ENCODE assay signal across 12 mouse cellular contexts in the genomic region with DNA sequence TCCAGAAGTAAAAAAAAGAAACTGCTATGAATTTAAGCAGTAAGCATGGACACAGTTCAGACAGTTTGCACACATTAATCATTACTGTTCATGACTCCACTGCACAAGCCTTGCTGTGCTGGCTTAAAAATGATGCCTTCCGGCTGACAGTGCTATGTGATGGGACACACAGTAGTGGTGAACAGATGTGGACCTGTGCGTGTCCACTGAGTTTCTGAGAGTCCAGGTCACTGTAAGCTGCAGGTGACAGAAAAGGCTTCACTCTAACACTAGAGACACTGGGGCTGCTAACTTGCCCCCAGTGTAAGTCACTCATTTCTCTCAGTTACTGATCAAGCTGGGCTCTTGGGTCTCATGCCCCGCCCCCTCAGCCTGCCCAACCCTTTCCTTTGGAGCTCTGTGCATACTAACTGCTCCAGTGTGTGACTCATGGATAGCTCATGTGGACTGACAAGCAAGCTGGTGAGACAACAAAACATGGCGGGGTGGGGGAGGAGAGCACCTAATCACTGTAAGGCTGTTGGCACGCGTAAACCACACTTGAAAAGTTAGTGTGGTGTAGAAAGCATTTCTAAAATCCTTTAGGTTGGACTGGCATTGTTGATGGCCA. TPM values are rescaled to one million over a fixed set of nuclear protein-coding genes. Genes with fewer than 3 reads are reported as not detected.
DNase-seq lines count a peak whose midpoint lies in the region; ATAC-seq and TF ChIP-seq lines count a peak whose summit lies in the region.
"Had no signal": no experiment of that assay in that cellular context is flagged by ENCODE, and none has a peak within 500 bp of the region (broad histone marks: within the 10 kb centered on the region; RNA-seq: fewer than 3 reads in every experiment).

No protein-coding gene starts in this region.

- H3K4me1 ChIP-seq in kidney, adult 2 months (ENCODE audit: control insufficient read depth, insufficient read depth, low read length) = no peaks in the 10 kb centered on the region
- no peaks in the 10 kb centered on the region for H3K4me1 ChIP-seq in hindbrain, embryonic 16.5 days (ENCODE audit: control insufficient read depth, insufficient read depth, low read depth, low read length)
- no peaks in the 10 kb centered on the region for H3K4me1 ChIP-seq in midbrain, embryonic 14.5 days (ENCODE audit: control insufficient read depth, insufficient read depth, low read length)

- H3K9ac ChIP-seq in hindbrain, embryonic 16.5 days (ENCODE audit: low read depth, low read length) = no peak overlapping the region
- H3K9ac ChIP-seq in midbrain, embryonic 14.5 days (replicated peaks; ENCODE audit: low read length) = no peak overlapping the region

- H3K4me3 ChIP-seq in kidney, adult 2 months (ENCODE audit: insufficient read depth, low read depth, low read length) = no peak overlapping the region
- no peak overlapping the region for H3K4me3 ChIP-seq in hindbrain, embryonic 16.5 days (ENCODE audit: low read length)
- H3K4me3 ChIP-seq in midbrain, embryonic 14.5 days (replicated peaks; ENCODE audit: low read depth, low read length) = no peak overlapping the region

- H3K36me3 ChIP-seq in kidney, adult 2 months (ENCODE audit: control insufficient read depth, insufficient read depth, low read length) = no peaks in the 10 kb centered on the region
- no peaks in the 10 kb centered on the region for H3K36me3 ChIP-seq in hindbrain, embryonic 16.5 days (ENCODE audit: control insufficient read depth, insufficient read depth, low read length)
- H3K36me3 ChIP-seq in midbrain, embryonic 14.5 days (ENCODE audit: control insufficient read depth, insufficient read depth, low read length) = no peaks in the 10 kb centered on the region

- TF ChIP-seq POLR2A in kidney, adult 2 months (IDR thresholded peaks at IDR 0.05; ENCODE audit: low read depth, low read length) = no peak

- DNase-seq in kidney, adult 2 months = peak; percentile 6
- no peak for DNase-seq in kidney, adult 9 months
- DNase-seq in 416B (ENCODE audit: low read depth) = peak; percentile 80
- peak; percentile 50 to 75 for DNase-seq in adrenal gland, postnatal 36 days
- peak; percentile 35 for DNase-seq in large intestine, adult 2 months (ENCODE audit: low read depth, low spot score)
- no peak for DNase-seq in midbrain, embryonic 14.5 days
- DNase-seq in heart, postnatal 4 days = no peak
- DNase-seq: cerebellum, adult 18-20 months had no signal

- H3K9me3 ChIP-seq in hindbrain, embryonic 16.5 days (ENCODE audit: control insufficient read depth, low read length) = no peaks in the 10 kb centered on the region
- H3K9me3 ChIP-seq in midbrain, embryonic 14.5 days (ENCODE audit: control insufficient read depth, low read length) = no peaks in the 10 kb centered on the region

- no peak overlapping the region for H3K27ac ChIP-seq in kidney, adult 2 months (ENCODE audit: insufficient read depth, low read depth, low read length)
- H3K27ac ChIP-seq in hindbrain, embryonic 16.5 days (ENCODE audit: low read depth, low read length) = no peak overlapping the region
- H3K27ac ChIP-seq in midbrain, embryonic 14.5 days (replicated peaks; ENCODE audit: low read depth, low read length) = no peak overlapping the region
- H3K27ac ChIP-seq: hindbrain, postnatal 0 days had no signal

- ATAC-seq in hindbrain, embryonic 16.5 days = no peak
- ATAC-seq in midbrain, embryonic 14.5 days (ENCODE audit: low FRiP score, low TSS enrichment) = no peak
- ATAC-seq: forebrain, embryonic 14.5 days; hindbrain, postnatal 0 days had no signal

- no peak overlapping the region for H3K4me2 ChIP-seq in hindbrain, embryonic 16.5 days (ENCODE audit: low read length)
- H3K4me2 ChIP-seq in midbrain, embryonic 14.5 days (ENCODE audit: low read length) = no peak overlapping the region

- no peak for TF ChIP-seq CTCF in kidney, adult 2 months (conservative IDR thresholded peaks at IDR 0.05; ENCODE audit: insufficient read depth, insufficient read length, low read depth, low read length)

- 67% methylated on average over 6 of the region's 6 CpGs for WGBS in kidney, adult 2 months
- 56% methylated on average over 6 of the region's 6 CpGs for WGBS in large intestine, adult 2 months
- WGBS in hindbrain, embryonic 16.5 days = 85% methylated on average over 6 of the region's 6 CpGs
- 86% methylated on average over 6 of the region's 6 CpGs for WGBS in midbrain, embryonic 14.5 days

- H3K27me3 ChIP-seq in kidney, adult 2 months (replicated peaks; ENCODE audit: control insufficient read depth, insufficient read depth, low read length) = no peaks in the 10 kb centered on the region
- H3K27me3 ChIP-seq in hindbrain, embryonic 16.5 days (replicated peaks; ENCODE audit: control insufficient read depth, insufficient read depth, low read length) = no peaks in the 10 kb centered on the region
- H3K27me3 ChIP-seq in midbrain, embryonic 14.5 days (ENCODE audit: control insufficient read depth, insufficient read depth, low read length) = no peaks in the 10 kb centered on the region

RNA-seq across cellular contexts. Expression of a gene that starts 23.5 kb away (rescaled TPM):
- 4.4 and 7.3 TPM in 2 replicates for polyA plus RNA-seq in kidney, adult 2 months (2012; rRNA removed)
- total RNA-seq in adrenal gland, postnatal 36 days (2021) = 1 to 10 TPM; 8.8 to 9.9 TPM
- polyA plus RNA-seq in large intestine, adult 2 months (2012; rRNA removed) = 134 and 160 TPM in 2 replicates
- 135 and 155 TPM in 2 replicates for polyA plus RNA-seq in hindbrain, embryonic 16.5 days (2015; fragmentation: Nextera tagmentation; extraction: Ambion mirVana)
- 205 and 243 TPM in 2 replicates for polyA plus RNA-seq in midbrain, embryonic 14.5 days (2014; fragmentation: Nextera tagmentation; extraction: Ambion mirVana)
- 10 to 100 TPM; 14.7 to 15.0 TPM for total RNA-seq in heart, postnatal 4 days (2021)

RNA-seq across cellular contexts. Expression of a gene that starts 43.1 kb away (rescaled TPM):
- polyA plus RNA-seq in kidney, adult 2 months (2012; rRNA removed) = 0.14 and 0.19 TPM in 2 replicates
- total RNA-seq in adrenal gland, postnatal 36 days (2021) = 1 to 10 TPM in 1 of 2 experiments, under 1 TPM in 1; 0.89 to 3.0 TPM
- polyA plus RNA-seq in large intestine, adult 2 months (2012; rRNA removed) = 0.02 and 0.26 TPM in 2 replicates
- polyA plus RNA-seq in hindbrain, embryonic 16.5 days (2015; fragmentation: Nextera tagmentation; extraction: Ambion mirVana) = not detected in 2 replicates
- polyA plus RNA-seq in midbrain, embryonic 14.5 days (2014; fragmentation: Nextera tagmentation; extraction: Ambion mirVana) = not detected in 2 replicates
- total RNA-seq in heart, postnatal 4 days (2021) = under 1 TPM; 0.05 to 0.09 TPM
- total RNA-seq: liver, adult 2 months had no signal
- polyA plus RNA-seq: forebrain, embryonic 14.5 days; hindbrain, postnatal 0 days; liver, adult 2 months had no signal

Comparison
In these comparisons a context has a peak if more than half of its experiments do, and no peak if none do; other contexts are left out.
1. DNase-seq: peak in kidney, adult 2 months (single experiment), 416B (single experiment), adrenal gland, postnatal 36 days (2 of 2) and large intestine, adult 2 months (single experiment); none in kidney, adult 9 months (single experiment), midbrain, embryonic 14.5 days (single experiment) and heart, postnatal 4 days (single experiment).
2. RNA of a gene that starts 23.5 kb away (polyA plus RNA-seq): 205 to 243 TPM in midbrain, embryonic 14.5 days, 135 to 155 TPM in hindbrain, embryonic 16.5 days and 134 to 160 TPM in large intestine, adult 2 months; 4.4 to 7.3 TPM in kidney, adult 2 months; every median in the first group is over 10 times any median in the second.